Mouse (Mus musculus) stomach, postnatal 0 days (tissue): ENCODE data around the gene Fry.

Experiments used
- CTCF ChIP-seq: IDR thresholded peaks from 2 replicates; pipeline ENCODE4 v1.5.1; 2016; ENCODE audit warnings: antibody characterized with exemption, low read depth, mild to moderate bottlenecking, moderate library complexity
- EP300 ChIP-seq: optimal IDR thresholded peaks from 2 replicates; pipeline ENCODE3; 2016; ENCODE audit warnings: antibody characterized with exemption

DNA sequence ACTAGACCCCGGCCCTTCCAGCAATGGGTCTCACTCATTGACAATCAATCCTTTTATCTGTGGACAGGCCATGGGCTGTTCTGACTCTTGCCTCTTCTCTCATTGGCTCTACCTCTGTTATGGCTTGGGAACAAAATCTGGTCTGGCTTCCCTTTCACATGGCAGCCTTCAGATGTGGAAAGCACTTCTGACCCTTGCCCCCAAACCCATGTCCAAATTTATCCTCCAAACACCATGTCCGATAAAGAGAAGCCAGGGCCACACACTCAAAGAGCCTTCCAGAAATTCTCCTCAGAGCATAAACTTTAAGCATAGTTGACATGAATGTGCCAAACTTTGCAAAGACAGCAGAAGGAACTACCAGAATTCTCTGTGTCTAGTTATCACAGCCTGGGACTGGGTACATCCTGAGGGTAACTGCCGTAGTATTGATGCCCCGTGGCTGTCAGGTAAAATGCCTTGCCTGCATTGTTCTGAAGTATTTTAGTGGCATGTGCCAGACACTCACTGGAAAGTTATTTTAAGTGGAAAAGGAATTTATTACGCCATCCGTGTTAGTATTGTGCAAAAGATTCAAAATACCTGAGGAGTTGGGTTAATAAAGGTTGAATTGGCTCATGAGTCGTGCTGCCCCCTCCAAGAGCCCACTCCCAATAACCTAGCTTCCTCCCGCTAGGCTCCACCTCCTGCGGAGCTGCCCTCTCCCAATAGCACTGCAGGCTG lies 333.0 kb downstream of the Fry start:
- TF ChIP-seq EP300: no peak
- no peak for TF ChIP-seq CTCF
